Mouse (Mus musculus) liver, embryonic 14.5 days (tissue): ENCODE data around the gene Phf1. TPM values are rescaled to one million over a fixed set of nuclear protein-coding genes. Genes with fewer than 3 reads are reported as not detected.

Experiments used
- ATAC-seq: fragments of 200-750 bp; cut with Nextera tagmentation; 2 replicates; pipeline ENCODE4 v1.8.0; 2017; ENCODE audit warnings: moderate number of reproducible peaks, mild to moderate bottlenecking, moderate library complexity; ENCODE audit not compliant: insufficient read depth
- DNase-seq, 3 experiments: peaks; one replicate each; pipeline ENCODE4 v3.0.0-alpha.2; 2012 to 2013; ENCODE audit warnings: low read depth in 3 of 3, low spot score in 3 of 3
- H3K27ac ChIP-seq: fragments of 300-500 bp; sonication (generic); 2 replicates; pipeline ENCODE4 v1.5.1; 2014; ENCODE audit warnings: moderate library complexity, mild to moderate bottlenecking, control low read depth, inconsistent platforms
- H3K27me3 ChIP-seq: fragments of 300-500 bp; sonication (generic); 2 replicates; pipeline ENCODE4 v1.6.1; 2014; ENCODE audit warnings: mild to moderate bottlenecking, low read length, moderate library complexity; ENCODE audit not compliant: control insufficient read depth, insufficient read depth
- H3K36me3 ChIP-seq: fragments of 300-500 bp; sonication (generic); replicated peaks from 2 replicates; pipeline ENCODE4 v1.6.1; 2014; ENCODE audit warnings: low read depth; ENCODE audit not compliant: control insufficient read depth, insufficient read depth
- H3K4me1 ChIP-seq, 2 experiments: fragments of 200-500 bp in 1 of 2; fragments of 300-500 bp in 1 of 2; sonication (generic) in 1 of 2; replicated peaks; 2 replicates each; pipeline ENCODE4 v1.6.1; 2012 to 2014; ENCODE audit warnings: antibody characterized with exemption in 1 of 2, inconsistent platforms in 1 of 2, low read length in 1 of 2; ENCODE audit not compliant: control insufficient read depth in 2 of 2, insufficient read depth in 2 of 2
- H3K4me2 ChIP-seq: fragments of 300-500 bp; sonication (generic); 2 replicates; pipeline ENCODE4 v1.6.1; 2014; ENCODE audit warnings: low read depth, mild to moderate bottlenecking, control low read depth, moderate library complexity
- H3K4me3 ChIP-seq, 2 experiments: fragments of 200-500 bp in 1 of 2; fragments of 300-500 bp in 1 of 2; sonication (generic) in 1 of 2; 2 replicates each; pipeline ENCODE4 v1.5.1; 2012 to 2014; ENCODE audit warnings: low read depth in 2 of 2, low read length in 2 of 2, mild to moderate bottlenecking in 2 of 2, control low read depth in 1 of 2, inconsistent platforms in 1 of 2, moderate library complexity in 1 of 2; ENCODE audit not compliant: insufficient read depth in 1 of 2
- H3K9ac ChIP-seq: fragments of 300-500 bp; sonication (generic); replicated peaks from 2 replicates; pipeline ENCODE4 v1.6.1; 2014; ENCODE audit warnings: mild to moderate bottlenecking, control low read depth, moderate library complexity
- H3K9me3 ChIP-seq: fragments of 300-500 bp; sonication (generic); 2 replicates; pipeline ENCODE4 v1.6.1; 2016; ENCODE audit warnings: low read length, mixed read lengths; ENCODE audit not compliant: control insufficient read depth
- CTCF ChIP-seq: IDR thresholded peaks from 2 replicates; pipeline ENCODE4 v1.5.1; 2016; ENCODE audit warnings: antibody characterized with exemption, low read depth, control low read depth
- EP300 ChIP-seq: IDR thresholded peaks from 2 replicates; pipeline ENCODE4 v1.6.1; 2016; ENCODE audit warnings: antibody characterized with exemption, low read depth
- WGBS: fragments of 180-500 bp; shearing (Covaris S2); extraction: QIAGEN DNeasy Blood & Tissue Kit; methylation state at CpG from one replicate; pipeline ENCODE4 v1.1.7; 2014; ENCODE audit not compliant: insufficient replicate concordance; 5-methylcytosine and 5-hydroxymethylcytosine counted together
- polyA plus RNA-seq, 2 experiments: library from polyadenylated mRNA; depleted of rRNA in 1 of 2; stranded (reverse) in 1 of 2; unstranded in 1 of 2; fragments of >200 nt; fragmentation: Nextera tagmentation in 1 of 2; extraction: Ambion mirVana in 1 of 2; gene quantifications; 2 replicates each; pipeline versions ENCODE4 v1.2.1 to v1.2.3; 2012 to 2014

Phf1 gene
- polyA plus RNA-seq, 2 experiments: 0.94 to 6.4 TPM

GRCm38 (mm10) chr17:26953726-26954125 is 20.9 kb downstream of the Phf1 start:
- Histone ChIP-seq H3K27ac (no peak overlapping the region), H3K9me3 (no peaks in the 10 kb centered on the region), H3K27me3 (no peaks in the 10 kb centered on the region; the same call in 1 of the 2 replicates), H3K4me3 (no peak overlapping the region), H3K36me3 (no peaks in the 10 kb centered on the region), H3K4me1 (peaks cover 26 to 53% of the 10 kb centered on the region in 2 experiments), H3K4me2 (no peak overlapping the region), H3K9ac (no peak overlapping the region)
- TF ChIP-seq CTCF: no peak
- TF ChIP-seq EP300: no peak
- 39% methylated on average over 12 of the region's 16 CpGs for WGBS
- ATAC-seq (no peak), DNase-seq (no peak)

GRCm38 (mm10) chr17:26956309-26956708 is 23.5 kb downstream of the Phf1 start:
- peak overlapping the region; percentile 47 for H3K9ac ChIP-seq
- TF ChIP-seq EP300: no peak
- no peak for TF ChIP-seq CTCF
- no peaks in the 10 kb centered on the region; the same call in 1 of the 2 replicates for H3K27me3 ChIP-seq
- DNase-seq (no peak), ATAC-seq (peak; percentile 36; the same call in 1 of the 2 replicates)
- peak overlapping the region; percentile 75 for H3K4me2 ChIP-seq
- H3K4me1 ChIP-seq: peaks cover 26 to 42% of the 10 kb centered on the region in 2 experiments
- peak overlapping the region; percentile 46 to 54 for H3K4me3 ChIP-seq
- no peaks in the 10 kb centered on the region for H3K36me3 ChIP-seq
- no peaks in the 10 kb centered on the region for H3K9me3 ChIP-seq
- H3K27ac ChIP-seq: peak overlapping the region; percentile 89
- 57% methylated on average over 5 of the region's 5 CpGs for WGBS

- Histone ChIP-seq H3K4me2 (peak overlapping the region; percentile 75), H3K9me3 (no peaks in the 10 kb centered on the region), H3K9ac (peak overlapping the region; percentile 47), H3K36me3 (no peaks in the 10 kb centered on the region), H3K4me3 (peak overlapping the region; percentile 46 to 54), H3K27ac (peak overlapping the region; percentile 89), H3K27me3 (no peaks in the 10 kb centered on the region; the same call in 1 of the 2 replicates), H3K4me1 (peaks cover 23 to 40% of the 10 kb centered on the region in 2 experiments)
- 18% methylated on average over 18 of the region's 18 CpGs for WGBS
- DNase-seq: peak; percentile 76 to 80 (median 79)
- no peak for TF ChIP-seq CTCF
- TF ChIP-seq EP300: peak; percentile 85
- peak; percentile 87 for ATAC-seq
These were observed 24.0 kb downstream of the Phf1 start for GRCm38 (mm10) chr17:26956895-26957294.

GRCm38 (mm10) chr17:26957872-26958271 is 25.0 kb downstream of the Phf1 start:
- no peak for DNase-seq
- no peaks in the 10 kb centered on the region for H3K36me3 ChIP-seq
- no peaks in the 10 kb centered on the region for H3K9me3 ChIP-seq
- peak overlapping the region; percentile 75 for H3K4me2 ChIP-seq
- no peak overlapping the region for H3K9ac ChIP-seq
- no peak overlapping the region for H3K27ac ChIP-seq
- no peak for ATAC-seq
- no peak overlapping the region for H3K4me3 ChIP-seq
- WGBS: 89% methylated on average over 5 of the region's 5 CpGs
- H3K4me1 ChIP-seq: peaks cover 20 to 34% of the 10 kb centered on the region in 2 experiments
- no peaks in the 10 kb centered on the region for H3K27me3 ChIP-seq
- no peak for TF ChIP-seq EP300
- no peak for TF ChIP-seq CTCF

- Histone ChIP-seq H3K9me3 (no peaks in the 10 kb centered on the region), H3K4me2 (no peak overlapping the region), H3K27me3 (no peaks in the 10 kb centered on the region), H3K27ac (no peak overlapping the region), H3K4me3 (no peak overlapping the region), H3K9ac (no peak overlapping the region), H3K4me1 (peaks cover 20 to 27% of the 10 kb centered on the region in 2 experiments), H3K36me3 (no peaks in the 10 kb centered on the region)
- ATAC-seq (no peak), DNase-seq (no peak)
- 47% methylated on average over 5 of the region's 5 CpGs for WGBS
- TF ChIP-seq EP300: no peak
- 0 out of 2 replicates have a peak, but pooled peaks have one; percentile 14 for TF ChIP-seq CTCF
These were observed 26.0 kb downstream of the Phf1 start for GRCm38 (mm10) chr17:26958880-26959279.
